Mouse (Mus musculus) adrenal gland, postnatal 10 days (tissue): ENCODE measurements at regions not wholly inside any gene's neighbourhood (a gene's known extent, or its start where the extent isn't known, plus 50 kb on each side); places are given as distances from the start of the nearest gene placed in this dataset.
A peak's percentile ranks its signal among the peaks of the same experiment; 100 is the strongest.

Experiments used
- DNase-seq: peaks from one replicate; pipeline ENCODE4 v3.0.0; 2021; ENCODE audit warnings: mixed read lengths

- no peak for DNase-seq
Observed at GRCm38 (mm10) chr3:150109561-150109960, 1119.2 kb upstream of the Adgrl2 start.

DNA sequence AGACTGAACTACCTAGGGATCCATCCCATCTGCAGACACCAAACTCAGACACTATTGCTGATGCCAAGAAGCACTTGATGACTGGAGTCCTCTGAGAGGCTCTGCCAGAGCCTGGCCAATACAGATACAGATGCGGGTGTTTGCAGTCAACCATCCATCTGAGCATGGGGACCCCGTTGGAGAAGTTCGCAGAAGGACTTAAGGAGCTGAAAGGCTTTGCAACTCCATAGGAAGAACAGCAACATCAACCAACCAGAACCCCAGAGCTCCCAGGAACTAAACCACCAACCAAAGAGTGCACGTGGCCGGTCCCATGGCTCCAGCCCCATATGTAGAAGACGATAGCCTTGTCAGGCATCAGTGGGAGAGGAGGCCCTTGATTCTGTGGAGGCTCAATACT is 1121.9 kb upstream of the Adgrl2 start:
- no peak for DNase-seq

DNA sequence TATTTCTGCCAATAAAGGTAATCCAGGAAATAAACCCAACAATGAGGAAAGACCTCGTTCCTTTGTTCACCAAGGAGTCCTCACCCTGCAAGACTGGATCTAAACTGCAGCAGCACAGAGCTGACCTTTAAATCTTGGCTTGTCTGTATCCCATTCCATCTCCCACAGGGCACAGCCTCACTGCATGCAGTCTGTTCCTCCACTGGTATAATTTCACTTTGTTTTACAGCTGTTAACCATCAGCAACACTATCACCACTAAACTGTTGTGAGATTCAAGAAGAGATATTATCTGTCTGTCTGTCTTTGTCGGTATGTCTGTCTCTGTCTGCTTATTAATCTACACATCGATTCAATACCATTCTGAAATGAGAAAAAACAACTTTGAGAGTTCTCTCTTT is 1129.5 kb upstream of the Adgrl2 start:
- no peak for DNase-seq

DNA sequence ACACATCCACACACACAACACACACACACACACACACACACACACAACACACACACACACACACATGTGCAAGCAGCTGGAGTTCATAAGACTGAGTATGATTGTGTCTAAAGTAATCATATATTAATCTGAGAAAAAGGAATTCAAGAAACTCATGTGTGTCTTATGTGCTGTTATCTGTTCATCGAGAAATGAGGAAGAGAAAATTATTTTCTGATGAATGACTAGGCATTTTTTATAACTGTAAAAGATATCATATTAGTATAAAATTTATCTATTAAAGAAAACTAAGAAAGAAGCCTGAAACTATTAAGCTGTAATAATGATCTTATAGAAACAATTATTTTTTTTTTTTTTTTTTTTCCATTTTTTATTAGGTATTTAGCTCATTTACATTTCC is 1156.3 kb upstream of the Adgrl2 start:
- no peak for DNase-seq

DNA sequence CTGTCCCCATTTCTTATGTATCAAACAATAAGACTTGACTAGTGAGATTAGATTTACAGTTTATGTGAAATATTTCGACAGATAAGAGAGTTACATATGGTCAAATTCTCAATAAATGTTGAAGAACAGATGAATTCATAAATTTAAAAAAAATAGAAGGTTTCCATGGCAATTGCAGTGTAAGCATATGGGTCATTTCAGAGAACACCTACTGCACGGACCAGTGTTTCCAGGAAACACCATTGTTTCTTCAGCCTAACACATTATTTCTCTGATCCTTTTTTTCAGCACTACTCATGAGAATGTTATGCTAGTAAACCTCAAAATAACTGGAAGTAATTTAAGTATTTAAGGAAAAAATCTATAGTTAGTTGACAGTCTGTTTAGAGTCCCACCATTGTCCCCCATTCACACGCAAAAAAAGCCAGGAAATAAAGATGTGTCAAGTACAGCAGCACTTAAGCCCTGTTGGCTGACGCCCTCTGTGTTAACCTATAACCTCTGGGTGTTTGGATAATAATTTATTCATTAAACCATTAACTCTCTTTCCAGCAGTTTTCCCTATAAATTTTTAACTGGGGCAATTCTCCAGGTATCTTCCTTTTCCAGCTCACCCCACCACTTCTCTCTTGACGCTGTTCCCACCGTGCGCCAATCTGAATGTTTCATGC is 1160.9 kb upstream of the Adgrl2 start:
- no peak for DNase-seq

- no peak for DNase-seq
Observed at GRCm38 (mm10) chr3:150151823-150152158, 1161.4 kb upstream of the Adgrl2 start.

DNA sequence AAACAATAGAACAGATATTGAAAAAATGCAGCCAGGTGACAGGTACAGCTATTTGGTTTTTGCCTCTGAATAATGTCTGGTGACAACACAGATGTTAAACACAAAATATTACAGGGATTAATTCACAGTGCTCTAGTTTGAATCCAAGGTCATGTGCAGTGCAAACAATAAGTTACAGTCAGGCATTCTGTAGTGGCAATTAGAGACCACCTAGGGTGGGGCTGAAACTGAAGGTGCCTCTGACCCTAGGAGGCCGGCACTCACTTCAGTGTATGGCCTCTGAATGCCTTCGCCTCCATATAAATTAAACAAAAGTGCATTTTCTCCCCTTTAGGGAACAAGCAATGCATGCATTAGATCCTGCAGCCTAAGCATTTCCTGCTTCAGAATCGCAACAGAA is 1162.5 kb upstream of the Adgrl2 start:
- DNase-seq = no peak

- DNase-seq = no peak
Observed at GRCm38 (mm10) chr3:150185807-150186206, 1195.5 kb upstream of the Adgrl2 start.

- no peak for DNase-seq
Observed at GRCm38 (mm10) chr3:150193132-150193531, 1202.8 kb upstream of the Adgrl2 start.

- no peak for DNase-seq
Observed at GRCm38 (mm10) chr3:150198492-150198891, 1208.1 kb upstream of the Adgrl2 start.

GRCm38 (mm10) chr3:150205902-150206301 is 1215.5 kb upstream of the Adgrl2 start:
- no peak for DNase-seq

GRCm38 (mm10) chr3:150233279-150233678 is 1204.4 kb upstream of the Adgrl4 start:
- DNase-seq = no peak

DNA sequence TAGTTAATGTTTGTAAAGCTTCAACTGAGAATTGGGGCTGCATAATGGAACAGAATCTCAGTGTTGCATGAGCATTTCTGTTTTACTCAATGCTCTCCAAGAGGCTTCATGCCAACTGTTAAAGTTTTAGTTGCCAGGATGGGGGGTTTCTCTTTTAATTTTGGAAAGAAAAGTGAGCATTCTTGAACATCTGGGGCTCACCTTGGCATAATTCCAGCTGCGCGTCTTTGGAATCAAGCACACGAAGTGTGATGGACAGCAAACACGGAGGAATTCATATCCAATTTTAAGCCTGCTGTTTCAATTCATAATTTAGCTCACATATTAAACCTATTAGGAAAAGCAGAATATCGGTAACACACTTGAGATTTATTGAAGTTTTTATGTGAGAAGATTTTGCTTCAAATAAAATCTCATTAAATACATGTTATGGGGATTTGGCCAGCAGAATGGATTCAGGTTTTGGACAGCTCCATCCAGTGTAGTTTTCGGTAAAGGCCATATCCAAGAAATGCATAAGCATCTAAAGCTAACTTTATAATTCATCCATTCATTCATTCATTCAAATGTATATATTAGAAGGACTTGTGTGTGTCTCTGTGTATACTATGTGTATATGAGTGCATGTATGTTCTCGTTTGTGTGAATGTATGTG is 1200.6 kb upstream of the Adgrl4 start:
- no peak for DNase-seq

DNA sequence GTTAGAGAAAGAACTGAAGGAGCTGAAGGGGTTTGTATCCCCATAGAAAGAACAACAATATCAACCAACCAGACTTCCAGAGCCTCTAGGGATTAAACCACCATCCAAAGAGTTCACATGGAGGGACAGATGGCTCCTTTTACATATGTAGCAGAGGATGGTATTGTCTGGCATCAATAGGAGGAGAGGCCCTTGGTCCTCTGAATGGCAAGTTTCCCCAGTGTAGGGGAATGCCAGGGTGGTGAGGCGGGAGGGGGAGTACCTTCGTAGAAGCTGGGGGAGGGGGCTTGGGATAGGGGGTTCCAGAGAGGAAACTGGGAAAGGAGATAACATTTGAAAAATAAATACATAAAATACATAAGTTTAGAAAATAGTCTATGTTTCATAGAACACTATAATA is 1162.6 kb upstream of the Adgrl4 start:
- no peak for DNase-seq

- DNase-seq = no peak
Observed at GRCm38 (mm10) chr3:150296057-150296710, 1141.5 kb upstream of the Adgrl4 start.

DNA sequence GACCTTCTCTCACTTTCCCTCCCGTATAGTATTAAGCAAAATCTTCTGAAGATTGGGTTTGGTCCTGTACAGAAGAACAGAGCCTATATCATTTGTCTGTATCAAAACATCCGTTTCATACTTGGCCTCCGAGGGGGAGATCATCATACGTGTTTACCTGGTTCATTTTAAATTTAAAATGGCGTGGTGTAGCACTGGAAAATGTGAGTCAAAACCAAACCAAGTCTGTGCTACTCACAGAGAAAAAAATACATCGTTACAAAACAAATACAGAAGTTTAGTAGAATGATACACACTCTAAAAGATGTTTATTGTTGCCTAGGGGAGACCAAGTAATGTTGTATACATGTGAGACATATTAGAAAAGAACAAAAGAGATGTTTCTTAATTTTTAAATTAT is 1108.9 kb upstream of the Adgrl4 start:
- no peak for DNase-seq

GRCm38 (mm10) chr3:150352139-150352725 is 1085.5 kb upstream of the Adgrl4 start:
- no peak for DNase-seq

- no peak for DNase-seq
Observed at GRCm38 (mm10) chr3:150365766-150366165, 1071.9 kb upstream of the Adgrl4 start.

DNA sequence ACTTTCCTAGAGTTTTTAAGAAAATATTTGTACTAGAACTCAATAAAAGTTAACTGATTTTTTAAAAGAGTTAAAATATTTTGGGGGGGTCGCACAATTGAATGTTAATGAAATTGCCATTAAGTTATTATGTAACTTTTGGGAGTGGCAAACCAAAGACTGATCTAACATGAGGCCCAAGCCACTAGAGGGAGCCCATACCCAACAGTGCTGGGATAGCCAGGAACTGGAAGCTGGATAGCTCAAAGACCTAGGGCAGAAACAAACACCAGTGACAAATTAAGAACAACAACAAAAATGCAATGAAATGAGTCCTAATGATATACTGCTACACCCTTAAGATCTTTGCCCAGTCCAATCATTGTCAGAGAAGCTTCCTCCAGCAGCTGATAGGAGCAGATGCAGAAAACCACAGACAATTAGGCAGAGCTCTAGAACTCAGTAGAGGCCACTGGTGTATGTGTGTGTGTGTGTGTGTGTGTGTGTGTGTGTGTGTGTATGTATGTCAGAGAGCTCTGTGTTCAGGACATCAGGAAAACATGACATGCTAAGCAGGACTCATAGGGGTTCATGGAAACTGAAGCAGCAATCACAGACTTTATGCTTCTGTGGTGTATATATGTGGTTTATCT is 1052.6 kb upstream of the Adgrl4 start:
- DNase-seq = peak; percentile 61

- DNase-seq = no peak
Observed at GRCm38 (mm10) chr3:150401694-150402301, 1035.9 kb upstream of the Adgrl4 start.

DNA sequence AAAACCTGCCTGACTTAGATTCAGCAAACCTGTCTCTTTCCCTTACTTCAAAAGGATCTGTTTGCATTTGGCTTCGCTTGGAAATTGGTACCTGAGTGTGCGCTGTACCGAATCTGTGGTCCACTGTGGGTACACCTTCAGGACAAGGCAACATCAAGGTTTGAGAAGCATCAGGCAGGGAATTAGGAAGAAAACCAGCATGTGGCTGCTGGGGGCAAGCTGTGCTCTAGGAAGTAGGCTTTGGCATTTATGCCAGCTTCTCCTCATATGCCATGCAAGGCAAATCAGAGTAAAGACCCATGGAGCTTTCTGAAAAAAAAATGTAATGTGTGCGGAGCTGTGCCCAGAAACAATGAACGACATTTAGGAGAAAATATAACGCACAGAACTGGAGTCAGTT is 1031.6 kb upstream of the Adgrl4 start:
- no peak for DNase-seq

- DNase-seq = no peak
Observed at GRCm38 (mm10) chr3:150415277-150415676, 1022.4 kb upstream of the Adgrl4 start.

DNA sequence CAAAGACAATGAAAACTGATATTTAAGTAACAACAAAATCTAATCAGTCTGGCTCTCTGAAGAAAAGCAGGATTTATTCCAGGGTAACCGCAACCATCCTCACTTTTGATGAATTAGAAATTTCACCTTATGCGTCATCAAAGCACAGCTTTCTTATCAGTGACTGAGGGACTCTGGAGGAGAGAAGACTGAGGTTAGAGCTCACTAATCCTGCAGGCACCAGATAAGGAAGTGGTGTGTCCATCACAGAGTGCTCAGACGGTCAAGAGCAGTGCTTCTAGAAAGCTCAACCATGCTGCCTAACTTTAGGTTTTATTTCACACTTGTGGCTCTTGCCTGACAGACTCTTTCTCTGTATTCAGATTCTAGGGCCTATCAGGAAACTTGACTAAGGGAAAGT is 1021.2 kb upstream of the Adgrl4 start:
- DNase-seq = no peak
